Mouse (Mus musculus): Measurements from ENCODE around the gene Ovol2. TPM values are rescaled to one million over a fixed set of nuclear protein-coding genes. Genes with fewer than 3 reads are reported as not detected.

Ovol2 gene
- 0.41 and 0.97 TPM in 2 replicates for polyA plus RNA-seq (2016; fragmentation: Nextera tagmentation; extraction: Ambion mirVana)

DNA sequence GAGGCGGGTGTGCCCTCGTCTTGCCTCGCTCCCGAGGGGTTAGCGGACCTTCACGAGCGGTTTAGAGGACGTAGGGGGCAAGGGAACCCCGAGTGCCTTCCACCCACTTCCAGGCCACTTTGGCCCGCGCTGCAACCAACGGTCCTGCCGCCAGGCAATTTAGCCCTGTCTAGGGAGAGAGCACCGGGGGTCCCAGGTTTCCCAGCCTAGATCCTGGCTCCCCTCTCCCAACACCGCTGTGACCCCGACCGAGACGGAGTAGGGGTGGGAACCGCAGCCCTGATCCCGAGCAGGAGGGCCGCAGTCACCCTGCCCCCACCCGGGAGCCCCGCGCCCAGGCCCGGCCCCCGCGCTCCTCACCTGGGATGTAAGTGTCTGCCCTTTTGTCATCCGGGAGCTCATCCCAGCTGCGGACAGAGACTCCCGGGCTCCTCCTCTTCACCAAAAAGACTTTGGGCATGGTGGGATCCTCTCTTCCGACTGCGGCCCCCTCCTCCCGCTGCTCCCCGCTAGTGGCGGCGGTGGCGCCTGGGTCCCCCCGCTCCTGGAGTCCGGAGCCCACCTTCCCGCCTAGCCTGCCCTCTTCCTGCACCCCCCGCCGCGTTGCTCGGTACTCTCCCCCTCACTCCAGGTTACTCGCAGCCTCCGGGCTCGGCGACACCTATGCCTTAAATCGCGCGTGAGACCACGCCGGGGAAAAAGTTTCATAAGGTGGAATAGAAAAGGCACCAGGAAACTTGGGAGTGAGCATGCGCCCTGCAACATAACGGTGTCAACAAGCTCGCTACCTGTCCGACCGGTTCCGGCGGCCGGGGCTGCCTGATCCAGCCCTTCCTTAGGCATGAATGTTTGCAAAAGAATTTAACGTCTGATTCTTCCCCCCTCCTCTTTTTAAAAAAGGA is at the start of gene Ovol2:
Gene Ovol2, minus strand, starts transcription at position 746 of the 902 bp plus-strand sequence.
- H3K27ac ChIP-seq, result peak within 1 kb of the TSS; percentile 21; the same call in 1 of the 2 replicates
- peak within 1 kb of the TSS; percentile 55 for H3K4me3 ChIP-seq
- H3K36me3 ChIP-seq, result no peaks in the 10 kb centered on the region
- whole genome bisulfite sequencing, result under 1% methylated on average over 62 of the region's 62 CpGs
- H3K9me3 ChIP-seq (replicated peaks), result no peaks in the 10 kb centered on the region
- H3K27me3 ChIP-seq (ENCODE audit: low read depth, poor library complexity, severe bottlenecking), result peaks cover 90% of the 10 kb centered on the region
- H3K4me1 ChIP-seq, result peaks cover 40% of the 10 kb centered on the region
- DNase-seq (ENCODE audit: low spot score), result peak; percentile 71

GRCm38 (mm10) chr2:144381741-144382140 is 49.8 kb upstream of the Ovol2 start:
- Histone ChIP-seq H3K27ac (no peak overlapping the region), H3K27me3 (ENCODE audit: low read depth, poor library complexity, severe bottlenecking) (no peaks in the 10 kb centered on the region), H3K4me1 (no peaks in the 10 kb centered on the region), H3K4me3 (no peak overlapping the region), H3K9me3 (replicated peaks) (no peaks in the 10 kb centered on the region), H3K36me3 (peaks cover 99% of the 10 kb centered on the region)
- DNase-seq (ENCODE audit: low spot score), result no peak
- WGBS, result 95% methylated on average over 4 of the region's 4 CpGs

GRCm38 (mm10) chr2:144381293-144381692 is 49.3 kb upstream of the Ovol2 start:
- Histone ChIP-seq H3K36me3 (peaks cover 99% of the 10 kb centered on the region), H3K27me3 (ENCODE audit: low read depth, poor library complexity, severe bottlenecking) (no peaks in the 10 kb centered on the region), H3K27ac (no peak overlapping the region), H3K4me3 (no peak overlapping the region), H3K4me1 (no peaks in the 10 kb centered on the region), H3K9me3 (replicated peaks) (no peaks in the 10 kb centered on the region)
- DNase-seq (ENCODE audit: low spot score), result no peak
- 92% methylated on average over 3 of the region's 3 CpGs for WGBS

GRCm38 (mm10) chr2:144375063-144375703 is 43.2 kb upstream of the Ovol2 start:
- DNase-seq (ENCODE audit: low spot score), result no peak
- no peak overlapping the region for H3K27ac ChIP-seq
- WGBS, result 86% methylated on average over 10 of the region's 10 CpGs

DNA sequence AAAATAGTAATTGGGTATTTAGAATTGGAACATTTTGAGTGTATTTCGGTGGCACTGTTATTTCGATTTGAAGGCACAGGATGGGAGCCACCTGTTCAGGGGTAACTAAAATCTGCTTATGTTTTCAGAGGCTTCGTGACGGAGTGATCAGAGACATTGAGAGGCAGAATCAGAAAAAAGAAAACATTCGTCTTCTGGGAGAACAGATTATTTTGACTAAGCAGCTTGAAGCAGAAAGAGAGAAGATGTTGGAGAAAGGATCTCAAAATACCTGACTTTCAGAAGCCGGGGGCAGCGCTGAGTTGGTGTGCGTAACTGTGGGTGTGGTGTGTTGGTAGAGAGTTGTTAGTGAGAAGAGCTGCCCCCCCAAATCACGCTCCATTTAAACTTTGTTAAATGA is 41.1 kb upstream of the Ovol2 start:
- peaks cover 16% of the 10 kb centered on the region for H3K4me1 ChIP-seq
- H3K27ac ChIP-seq, result no peak overlapping the region
- H3K36me3 ChIP-seq, result peaks cover 61% of the 10 kb centered on the region
- whole genome bisulfite sequencing, result 95% methylated on average over 9 of the region's 9 CpGs
- no peak overlapping the region for H3K4me3 ChIP-seq
- H3K9me3 ChIP-seq (replicated peaks), result no peaks in the 10 kb centered on the region
- no peak for DNase-seq (ENCODE audit: low spot score)
- H3K27me3 ChIP-seq (ENCODE audit: low read depth, poor library complexity, severe bottlenecking), result no peaks in the 10 kb centered on the region

More at GRCm38 (mm10) chr2:144375063-144375703, 43.2 kb upstream of the Ovol2 start:
- Histone ChIP-seq H3K4me3 (no peak overlapping the region), H3K27me3 (ENCODE audit: low read depth, poor library complexity, severe bottlenecking) (no peaks in the 10 kb centered on the region), H3K9me3 (replicated peaks) (no peaks in the 10 kb centered on the region), H3K36me3 (peaks cover 83% of the 10 kb centered on the region), H3K4me1 (peaks cover 7% of the 10 kb centered on the region)

GRCm38 (mm10) chr2:144371566-144371965 is 39.6 kb upstream of the Ovol2 start:
- no peak for DNase-seq (ENCODE audit: low spot score)
- H3K27me3 ChIP-seq (ENCODE audit: low read depth, poor library complexity, severe bottlenecking), result no peaks in the 10 kb centered on the region
- 88% methylated on average over 4 of the region's 4 CpGs for WGBS
- H3K9me3 ChIP-seq (replicated peaks), result no peaks in the 10 kb centered on the region
- no peak overlapping the region for H3K4me3 ChIP-seq
- peaks cover 16% of the 10 kb centered on the region for H3K4me1 ChIP-seq
- H3K27ac ChIP-seq, result no peak overlapping the region
- peaks cover 46% of the 10 kb centered on the region for H3K36me3 ChIP-seq

- Histone ChIP-seq H3K27me3 (ENCODE audit: low read depth, poor library complexity, severe bottlenecking) (no peaks in the 10 kb centered on the region), H3K36me3 (peaks cover 26% of the 10 kb centered on the region), H3K4me3 (peak overlapping the region; percentile 81), H3K9me3 (replicated peaks) (no peaks in the 10 kb centered on the region), H3K27ac (peak overlapping the region; percentile 98), H3K4me1 (peaks cover 16% of the 10 kb centered on the region)
- WGBS, result 4% methylated on average over 12 of the region's 12 CpGs
- DNase-seq (ENCODE audit: low spot score), result no peak
Measured at GRCm38 (mm10) chr2:144369511-144369910, 37.6 kb upstream of the Ovol2 start.

DNA sequence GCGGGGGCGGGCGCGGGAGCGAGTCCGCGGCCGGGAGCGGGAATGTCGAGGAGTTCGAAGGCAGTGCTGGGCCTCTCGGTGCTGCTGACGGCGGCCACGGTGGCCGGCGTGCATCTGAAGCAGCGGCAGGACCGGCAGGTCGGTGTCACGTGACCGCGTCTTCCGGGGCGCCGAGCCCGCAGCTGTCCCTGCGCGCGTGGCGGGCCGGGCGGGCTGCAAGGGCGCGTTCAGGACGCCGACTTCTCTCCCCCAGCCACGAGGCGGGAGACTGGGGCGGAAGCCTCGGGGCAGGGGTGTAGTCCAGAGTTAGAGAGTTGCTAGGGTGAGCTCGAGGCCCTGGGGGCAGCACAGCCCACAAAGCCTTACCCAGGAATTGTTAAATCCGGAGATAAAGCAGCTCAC is 37.1 kb upstream of the Ovol2 start:
- Histone ChIP-seq H3K4me1 (peaks cover 16% of the 10 kb centered on the region), H3K9me3 (replicated peaks) (no peaks in the 10 kb centered on the region), H3K27ac (peak overlapping the region; percentile 98), H3K36me3 (peaks cover 21% of the 10 kb centered on the region), H3K27me3 (ENCODE audit: low read depth, poor library complexity, severe bottlenecking) (no peaks in the 10 kb centered on the region), H3K4me3 (peak overlapping the region; percentile 81)
- no peak for DNase-seq (ENCODE audit: low spot score)
- WGBS, result under 1% methylated on average over 43 of the region's 43 CpGs

DNA sequence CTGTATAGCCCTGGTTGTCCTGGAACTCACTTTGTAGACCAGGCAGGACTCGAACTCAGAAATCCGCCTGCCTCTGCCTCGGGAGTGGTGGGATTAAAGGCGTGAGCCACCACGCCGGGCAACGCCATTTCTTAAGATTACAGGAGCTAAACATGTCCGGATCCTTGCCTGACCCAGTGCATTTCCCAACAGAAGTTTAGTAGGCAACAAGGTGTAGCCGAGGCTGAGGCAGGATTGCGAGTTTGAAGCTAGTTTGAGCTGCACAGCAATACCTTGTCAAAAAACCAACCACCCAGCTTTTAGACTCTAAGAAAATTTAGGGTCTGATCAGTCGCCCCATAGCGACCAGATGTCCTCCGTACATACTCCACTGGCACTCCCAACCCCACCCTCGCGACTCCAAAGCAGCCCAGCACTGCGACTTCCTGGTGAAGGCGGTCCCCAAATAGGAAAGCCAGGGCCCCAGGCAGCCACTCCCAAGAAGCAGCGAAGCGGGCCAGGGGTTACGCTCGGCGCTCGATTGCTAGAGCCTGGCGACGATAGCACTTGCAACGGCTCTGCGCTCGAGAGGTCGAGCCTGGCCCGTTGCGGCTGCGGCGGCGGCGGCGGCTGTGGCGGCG is 36.6 kb upstream of the Ovol2 start, which contains the start of the genes Kat14 and Pet117:
Gene Kat14, plus strand, starts transcription at position 584 of the 620 bp plus-strand sequence.
Gene Pet117, plus strand, starts transcription at position 597 of the 620 bp plus-strand sequence.
- Histone ChIP-seq H3K27ac (peak within 1 kb of the TSS; percentile 98), H3K9me3 (replicated peaks) (no peaks in the 10 kb centered on the region), H3K27me3 (ENCODE audit: low read depth, poor library complexity, severe bottlenecking) (no peaks in the 10 kb centered on the region), H3K4me1 (peaks cover 16% of the 10 kb centered on the region), H3K36me3 (peaks cover 16% of the 10 kb centered on the region), H3K4me3 (peak within 1 kb of the TSS; percentile 81)
- peak; percentile 98 for DNase-seq (ENCODE audit: low spot score)
- 6% methylated on average over 38 of the region's 38 CpGs for WGBS

DNA sequence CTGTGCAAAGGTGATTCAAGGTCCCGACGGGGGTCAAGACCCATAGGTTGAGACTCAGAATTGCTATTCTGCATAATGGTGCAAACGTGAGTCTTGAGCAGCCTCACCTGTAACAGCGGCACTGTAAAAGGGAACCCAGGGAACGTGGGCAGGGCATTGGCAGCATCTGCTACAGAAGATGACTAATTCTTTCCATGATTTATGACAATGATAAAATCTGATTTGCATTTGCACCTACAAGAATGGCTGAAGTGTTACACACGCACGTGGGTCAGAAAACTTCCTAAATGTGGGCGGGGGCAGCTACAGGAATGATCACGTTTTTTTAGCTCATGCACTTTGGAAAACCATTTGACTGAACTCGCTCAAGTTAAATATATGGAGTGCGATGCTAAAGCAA is 20.9 kb upstream of the Ovol2 start:
- no peak for DNase-seq (ENCODE audit: low spot score)
- Histone ChIP-seq H3K27ac (no peak overlapping the region), H3K4me3 (no peak overlapping the region), H3K36me3 (no peaks in the 10 kb centered on the region), H3K9me3 (replicated peaks) (no peaks in the 10 kb centered on the region), H3K27me3 (ENCODE audit: low read depth, poor library complexity, severe bottlenecking) (no peaks in the 10 kb centered on the region), H3K4me1 (no peaks in the 10 kb centered on the region)
- 85% methylated on average over 11 of the region's 11 CpGs for WGBS

GRCm38 (mm10) chr2:144348525-144348924 is 16.6 kb upstream of the Ovol2 start:
- 67% methylated on average over 3 of the region's 3 CpGs for WGBS
- no peak overlapping the region for H3K27ac ChIP-seq
- no peaks in the 10 kb centered on the region for H3K4me1 ChIP-seq
- no peak overlapping the region for H3K4me3 ChIP-seq
- H3K9me3 ChIP-seq (replicated peaks), result no peaks in the 10 kb centered on the region
- no peaks in the 10 kb centered on the region for H3K36me3 ChIP-seq
- no peak for DNase-seq (ENCODE audit: low spot score)
- no peaks in the 10 kb centered on the region for H3K27me3 ChIP-seq (ENCODE audit: low read depth, poor library complexity, severe bottlenecking)

GRCm38 (mm10) chr2:144343158-144343557 is 11.2 kb upstream of the Ovol2 start:
- Histone ChIP-seq H3K4me3 (no peak overlapping the region), H3K4me1 (no peaks in the 10 kb centered on the region), H3K27ac (no peak overlapping the region), H3K27me3 (ENCODE audit: low read depth, poor library complexity, severe bottlenecking) (no peaks in the 10 kb centered on the region), H3K36me3 (no peaks in the 10 kb centered on the region), H3K9me3 (replicated peaks) (no peaks in the 10 kb centered on the region)
- no peak for DNase-seq (ENCODE audit: low spot score)
- 85% methylated on average over 4 of the region's 4 CpGs for WGBS
